Mouse (Mus musculus) bone marrow, adult 2 months (tissue): ENCODE measurements around the gene Sox6.

ENCODE experiments used
- CTCF ChIP-seq: fragments of 200-500 bp; IDR thresholded peaks from 2 replicates; pipeline ENCODE4 v1.5.1; 2011; ENCODE audit warnings: low read length, control low read depth; ENCODE audit not compliant: control insufficient read depth, insufficient read depth
- POLR2A ChIP-seq: fragments of 200-500 bp; IDR thresholded peaks from 2 replicates; pipeline ENCODE4 v1.6.1; 2011; ENCODE audit warnings: low read depth, mild to moderate bottlenecking, control low read depth, low read length, borderline replicate concordance; ENCODE audit not compliant: control insufficient read depth

DNA sequence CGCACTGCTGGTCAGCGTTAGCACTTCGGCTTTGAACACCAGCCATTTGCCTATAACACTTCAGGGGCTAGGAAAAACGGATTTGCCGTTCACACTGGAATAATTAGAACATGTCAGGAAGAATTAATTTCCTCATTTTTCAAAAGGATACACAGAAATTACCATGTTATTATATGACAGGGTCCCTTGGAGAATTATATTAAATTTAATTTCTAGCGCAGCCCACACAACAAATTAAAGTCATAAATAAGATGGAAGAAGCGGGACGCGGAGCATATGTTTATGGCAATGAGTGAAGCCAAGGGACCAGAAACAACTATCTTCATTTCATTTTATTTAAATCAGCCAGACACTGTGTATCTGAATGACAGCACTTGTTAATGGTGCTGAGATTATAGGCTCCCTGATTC is 133.8 kb downstream of the Sox6 start:
- TF ChIP-seq CTCF = no peak
- TF ChIP-seq POLR2A = no peak
